Mouse (Mus musculus): ENCODE data around the gene Naga. TPM values are rescaled to one million over a fixed set of nuclear protein-coding genes. Genes with fewer than 3 reads are reported as not detected.

The Naga gene
- polyA plus RNA-seq, 1 experiment from 2014 or later: 33.7 TPM

DNA sequence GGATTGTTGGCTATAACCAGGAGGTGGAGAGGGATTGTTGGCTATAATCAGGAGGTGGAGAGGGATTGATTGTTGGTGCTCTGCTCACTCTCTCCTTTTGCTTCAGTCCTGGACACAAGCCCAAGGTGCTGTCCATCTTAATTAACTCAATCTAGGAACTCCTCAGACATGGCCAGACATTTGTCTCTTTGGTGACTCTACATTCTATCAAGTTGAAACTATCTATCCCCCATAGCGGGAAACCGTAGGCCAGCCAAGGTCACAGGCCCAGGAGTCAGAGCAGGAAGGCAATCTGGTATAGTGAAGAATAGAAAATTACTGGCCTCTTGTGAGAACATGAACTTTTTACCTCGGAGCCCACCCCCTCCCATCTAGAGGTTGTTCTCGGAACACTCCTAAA lies 23.5 kb upstream of the Naga start:
- no peaks in the 10 kb centered on the region for H3K27me3 ChIP-seq (replicated peaks; ENCODE audit: control insufficient read depth, insufficient read depth, low read length)
- DNase-seq (ENCODE audit: low spot score) (peak; percentile 26), ATAC-seq (replicated peaks; ENCODE audit: low FRiP score) (no peak)
- no peak overlapping the region for H3K4me2 ChIP-seq
- no peaks in the 10 kb centered on the region for H3K36me3 ChIP-seq (ENCODE audit: control insufficient read depth, insufficient read depth, low read length)
- H3K4me3 ChIP-seq (ENCODE audit: low read depth, low read length): no peak overlapping the region
- no peak overlapping the region for H3K9ac ChIP-seq (ENCODE audit: low read depth, low read length)
- H3K4me1 ChIP-seq (replicated peaks; ENCODE audit: control insufficient read depth, insufficient read depth, low read length): peaks cover 8% of the 10 kb centered on the region
- H3K9me3 ChIP-seq (ENCODE audit: control insufficient read depth, low read length): no peaks in the 10 kb centered on the region
- WGBS: 92% methylated on average over 3 of the region's 4 CpGs
- no peak overlapping the region for H3K27ac ChIP-seq (ENCODE audit: low read depth, low read length)

DNA sequence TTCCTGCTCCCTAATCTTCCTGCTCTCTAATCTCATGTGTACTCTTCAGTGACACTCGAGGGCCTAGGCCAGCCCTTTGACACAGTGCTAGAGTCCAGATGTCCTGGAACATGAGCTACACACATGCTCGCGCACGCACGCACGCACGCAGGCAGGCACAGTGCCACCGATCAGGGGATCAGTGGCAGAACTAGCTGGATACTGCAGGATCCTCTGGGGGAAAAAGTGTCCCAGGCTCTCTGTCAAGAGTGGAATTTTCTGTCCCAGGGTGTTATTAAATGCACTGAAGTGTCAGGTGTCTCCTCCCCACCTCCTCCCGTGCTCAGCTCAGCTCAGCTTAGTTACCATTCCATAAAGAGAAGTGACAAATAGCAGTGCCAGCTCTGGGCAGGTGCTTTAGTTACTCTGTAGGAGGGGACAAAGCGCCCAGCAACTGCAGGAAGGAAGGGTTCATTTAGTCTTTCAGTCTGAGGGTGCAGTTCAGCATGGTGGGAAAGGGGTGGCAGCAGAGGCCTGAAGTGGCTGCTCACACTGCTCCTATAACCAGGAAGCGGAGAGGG lies 22.8 kb upstream of the Naga start:
- no peak for ATAC-seq (replicated peaks; ENCODE audit: low FRiP score)
- WGBS: 74% methylated on average over 11 of the region's 11 CpGs

DNA sequence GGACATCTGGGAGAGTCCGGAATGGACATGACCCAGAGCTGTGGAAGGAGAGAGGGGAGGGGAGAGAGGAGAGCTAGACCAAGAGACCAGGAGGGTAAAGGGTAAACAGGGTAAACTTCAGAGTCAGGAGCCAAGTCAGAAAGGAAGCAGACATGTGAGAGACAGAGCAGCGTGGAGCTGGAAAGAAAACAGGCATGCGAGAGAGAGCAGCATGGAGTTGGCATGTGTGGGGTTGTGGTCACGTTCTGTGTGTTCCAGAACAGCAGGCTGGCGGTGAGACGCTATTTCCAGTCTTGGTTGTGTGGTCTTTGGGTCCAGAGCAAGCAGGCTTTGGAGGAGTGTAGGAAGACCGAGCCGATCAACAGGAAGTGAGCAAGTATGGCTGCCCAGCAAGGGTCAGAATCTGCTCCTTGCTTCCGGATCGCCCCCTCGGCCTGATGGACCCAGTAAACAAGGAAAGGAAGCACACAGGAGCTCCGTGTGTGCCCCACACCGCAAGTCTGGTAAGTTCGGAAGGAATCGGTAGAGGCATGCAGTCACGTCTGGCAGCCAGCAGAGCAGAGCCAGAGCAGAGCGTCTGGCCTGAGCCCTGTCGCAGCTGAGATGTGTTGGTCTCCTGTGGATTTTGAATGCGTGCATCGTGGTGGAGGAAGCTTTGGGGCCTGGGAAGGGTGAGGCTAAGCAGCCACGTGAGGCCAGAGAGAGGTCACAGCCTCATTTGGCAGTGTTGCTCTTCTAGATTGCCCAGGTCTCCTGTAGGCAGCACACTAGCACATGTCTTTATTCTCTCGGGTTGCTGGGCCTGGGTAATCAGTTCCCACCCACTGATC lies 19.9 kb upstream of the Naga start:
- Histone ChIP-seq H3K36me3 (ENCODE audit: control insufficient read depth, insufficient read depth, low read length) (no peaks in the 10 kb centered on the region), H3K9me3 (ENCODE audit: control insufficient read depth, low read length) (no peaks in the 10 kb centered on the region), H3K9ac (ENCODE audit: low read depth, low read length) (no peak overlapping the region), H3K4me3 (ENCODE audit: low read depth, low read length) (no peak overlapping the region), H3K4me2 (no peak overlapping the region), H3K4me1 (replicated peaks; ENCODE audit: control insufficient read depth, insufficient read depth, low read length) (peaks cover 8% of the 10 kb centered on the region), H3K27me3 (replicated peaks; ENCODE audit: control insufficient read depth, insufficient read depth, low read length) (no peaks in the 10 kb centered on the region), H3K27ac (ENCODE audit: low read depth, low read length) (peak overlapping the region; percentile 17; the same call in 1 of the 2 replicates)
- WGBS: 62% methylated on average over 22 of the region's 22 CpGs
- DNase-seq (ENCODE audit: low spot score): no peak
- no peak for ATAC-seq (replicated peaks; ENCODE audit: low FRiP score)

More for the DNA sequence above, 22.8 kb upstream of the Naga start:
- H3K4me3 ChIP-seq (ENCODE audit: low read depth, low read length): no peak overlapping the region
- no peaks in the 10 kb centered on the region for H3K9me3 ChIP-seq (ENCODE audit: control insufficient read depth, low read length)
- DNase-seq (ENCODE audit: low spot score): no peak
- H3K9ac ChIP-seq (ENCODE audit: low read depth, low read length): no peak overlapping the region
- H3K4me2 ChIP-seq: no peak overlapping the region
- peaks cover 8% of the 10 kb centered on the region for H3K4me1 ChIP-seq (replicated peaks; ENCODE audit: control insufficient read depth, insufficient read depth, low read length)
- H3K27ac ChIP-seq (ENCODE audit: low read depth, low read length): peak overlapping the region; percentile 48
- no peaks in the 10 kb centered on the region for H3K36me3 ChIP-seq (ENCODE audit: control insufficient read depth, insufficient read depth, low read length)
- no peaks in the 10 kb centered on the region for H3K27me3 ChIP-seq (replicated peaks; ENCODE audit: control insufficient read depth, insufficient read depth, low read length)

DNA sequence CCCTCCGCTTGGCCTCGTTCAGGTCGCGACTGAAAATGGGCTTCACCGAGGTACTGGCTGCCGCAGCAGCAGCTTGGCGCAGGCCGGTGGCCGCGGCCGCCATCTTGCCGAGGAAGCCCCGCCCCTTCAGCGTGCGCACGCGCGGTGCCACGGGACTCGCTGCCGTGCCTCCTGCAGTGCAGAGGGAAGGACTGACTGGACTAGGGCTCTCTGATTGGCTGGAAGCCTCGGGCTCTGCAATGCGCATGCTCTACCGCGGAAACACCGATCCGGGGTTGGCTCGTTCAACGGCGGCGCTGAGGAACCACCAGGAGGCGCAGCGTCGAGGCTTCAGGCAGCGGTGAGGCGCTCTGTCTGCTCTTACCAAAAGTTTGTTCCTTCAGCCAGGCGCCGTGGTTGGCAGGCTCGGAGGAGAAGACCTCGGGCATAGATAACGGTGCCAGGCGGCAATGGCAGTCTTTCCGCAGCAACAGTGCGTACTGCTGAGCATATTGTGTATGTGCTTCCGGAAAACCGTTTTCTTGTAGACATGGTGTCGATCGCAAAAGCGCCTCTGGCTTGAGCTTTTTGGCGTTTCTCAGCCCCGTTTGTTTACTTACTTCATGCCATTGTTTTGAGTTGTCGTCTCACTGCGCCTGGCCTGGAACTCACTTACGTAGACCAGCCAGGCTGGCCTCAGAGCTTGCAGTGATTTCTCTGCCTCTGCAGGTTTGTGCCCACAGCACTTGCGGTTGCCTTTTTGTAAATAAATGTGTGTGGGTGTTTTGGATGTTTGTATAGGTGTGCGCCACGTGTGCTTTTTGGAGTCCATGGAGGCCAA lies 15.6 kb upstream of the Naga start, which contains the start of gene Ndufa6:
Gene Ndufa6, minus strand, starts transcription at position 197 of the 820 bp plus-strand sequence.
- Histone ChIP-seq H3K9ac (ENCODE audit: low read depth, low read length) (peak within 1 kb of the TSS; percentile 96), H3K36me3 (ENCODE audit: control insufficient read depth, insufficient read depth, low read length) (peaks cover 6% of the 10 kb centered on the region), H3K4me3 (ENCODE audit: low read depth, low read length) (peak within 1 kb of the TSS; percentile 100), H3K4me2 (peak within 1 kb of the TSS; percentile 95), H3K9me3 (ENCODE audit: control insufficient read depth, low read length) (no peaks in the 10 kb centered on the region), H3K4me1 (replicated peaks; ENCODE audit: control insufficient read depth, insufficient read depth, low read length) (peaks cover 21% of the 10 kb centered on the region), H3K27me3 (replicated peaks; ENCODE audit: control insufficient read depth, insufficient read depth, low read length) (no peaks in the 10 kb centered on the region), H3K27ac (ENCODE audit: low read depth, low read length) (peak within 1 kb of the TSS; percentile 82)
- ATAC-seq (replicated peaks; ENCODE audit: low FRiP score) (peak; percentile 99), DNase-seq (ENCODE audit: low spot score) (peak; percentile 92)
- WGBS: 2% methylated on average over 57 of the region's 57 CpGs

DNA sequence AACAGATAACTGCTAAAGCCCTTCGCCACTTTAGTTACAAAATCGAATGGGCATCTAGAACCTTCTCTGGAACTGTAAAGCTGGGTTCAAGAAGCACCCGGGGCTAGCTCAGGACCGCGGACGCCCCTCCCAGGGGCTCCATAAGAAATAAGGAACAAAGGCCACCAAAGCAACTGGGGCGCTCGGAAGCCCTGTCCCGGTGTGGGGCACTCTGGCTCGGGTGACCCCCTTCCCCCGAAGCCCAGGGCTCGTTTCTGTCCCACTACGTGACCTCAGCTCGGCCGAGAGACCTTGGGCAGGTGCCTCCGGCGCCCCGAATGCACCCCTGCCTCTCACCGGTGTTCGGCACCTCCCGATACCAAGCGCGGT lies 15.0 kb upstream of the Naga start:
- peak overlapping the region; percentile 96 for H3K9ac ChIP-seq (ENCODE audit: low read depth, low read length)
- H3K27ac ChIP-seq (ENCODE audit: low read depth, low read length): peak overlapping the region; percentile 69
- H3K27me3 ChIP-seq (replicated peaks; ENCODE audit: control insufficient read depth, insufficient read depth, low read length): no peaks in the 10 kb centered on the region
- WGBS: under 1% methylated on average over 23 of the region's 23 CpGs
- peaks cover 12% of the 10 kb centered on the region for H3K36me3 ChIP-seq (ENCODE audit: control insufficient read depth, insufficient read depth, low read length)
- H3K9me3 ChIP-seq (ENCODE audit: control insufficient read depth, low read length): no peaks in the 10 kb centered on the region
- DNase-seq (ENCODE audit: low spot score) (no peak), ATAC-seq (replicated peaks; ENCODE audit: low FRiP score) (peak; percentile 24)
- peak overlapping the region; percentile 100 for H3K4me3 ChIP-seq (ENCODE audit: low read depth, low read length)
- H3K4me1 ChIP-seq (replicated peaks; ENCODE audit: control insufficient read depth, insufficient read depth, low read length): peaks cover 26% of the 10 kb centered on the region
- H3K4me2 ChIP-seq: peak overlapping the region; percentile 95

DNA sequence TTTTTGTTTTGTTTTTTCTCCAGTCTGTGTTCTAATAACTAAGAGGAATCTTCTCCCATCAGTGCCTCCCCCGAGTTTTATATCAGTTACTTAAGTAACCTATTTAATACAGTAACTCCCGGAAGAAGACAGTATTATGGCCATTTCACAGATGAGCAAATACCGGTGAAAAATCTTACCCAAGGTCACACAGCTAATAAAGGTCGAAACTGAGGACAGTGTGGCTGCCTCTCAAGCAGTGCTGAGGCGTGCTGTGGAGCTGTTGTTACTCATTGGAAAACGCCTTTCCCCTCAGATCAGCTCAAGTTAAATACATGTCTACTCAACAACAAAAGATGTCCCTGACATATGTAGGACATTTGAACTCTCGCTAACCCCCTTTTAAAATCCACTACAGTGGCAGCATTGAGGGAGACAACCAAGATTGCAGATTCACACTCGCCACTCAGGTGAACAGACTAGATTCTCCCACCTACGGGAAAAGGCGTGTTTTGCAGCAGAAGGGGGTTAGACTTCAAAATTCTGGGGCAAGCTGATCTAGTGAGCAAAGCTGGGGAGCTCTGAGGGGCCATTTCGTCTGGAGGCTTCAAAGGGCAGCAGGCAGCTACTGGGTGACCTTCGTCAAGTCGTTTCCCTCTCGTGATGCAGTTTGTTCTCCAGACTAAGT lies 14.5 kb upstream of the Naga start:
- peak overlapping the region; percentile 95 for H3K4me2 ChIP-seq
- no peak for DNase-seq (ENCODE audit: low spot score)
- peak overlapping the region; percentile 96 for H3K9ac ChIP-seq (ENCODE audit: low read depth, low read length)
- no peak for ATAC-seq (replicated peaks; ENCODE audit: low FRiP score)
- H3K36me3 ChIP-seq (ENCODE audit: control insufficient read depth, insufficient read depth, low read length): peaks cover 16% of the 10 kb centered on the region
- peaks cover 31% of the 10 kb centered on the region for H3K4me1 ChIP-seq (replicated peaks; ENCODE audit: control insufficient read depth, insufficient read depth, low read length)
- WGBS: 22% methylated on average over 14 of the region's 14 CpGs
- peak overlapping the region; percentile 69 for H3K27ac ChIP-seq (ENCODE audit: low read depth, low read length)
- no peaks in the 10 kb centered on the region for H3K27me3 ChIP-seq (replicated peaks; ENCODE audit: control insufficient read depth, insufficient read depth, low read length)
- no peaks in the 10 kb centered on the region for H3K9me3 ChIP-seq (ENCODE audit: control insufficient read depth, low read length)
- H3K4me3 ChIP-seq (ENCODE audit: low read depth, low read length): peak overlapping the region; percentile 100

DNA sequence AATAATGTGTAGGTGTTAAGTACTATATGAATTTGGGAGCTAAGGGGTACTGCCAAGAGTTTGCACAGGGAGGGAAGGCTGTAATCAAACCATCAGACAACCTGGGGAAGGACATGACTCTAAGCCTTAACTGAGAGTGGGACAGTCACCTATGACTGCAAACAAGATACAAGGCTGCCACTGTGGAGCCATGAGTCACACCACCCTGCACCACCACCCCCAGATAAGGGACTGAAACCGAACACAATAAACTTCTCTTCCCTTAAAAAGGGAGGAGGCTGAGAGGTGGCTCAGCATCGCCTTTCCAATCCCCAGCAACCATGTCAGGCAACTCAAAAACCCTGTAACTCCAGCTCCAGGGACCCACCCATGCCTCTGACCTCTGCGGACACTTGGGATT lies 12.8 kb upstream of the Naga start:
- Histone ChIP-seq H3K27ac (ENCODE audit: low read depth, low read length) (peak overlapping the region; percentile 65), H3K27me3 (replicated peaks; ENCODE audit: control insufficient read depth, insufficient read depth, low read length) (no peaks in the 10 kb centered on the region), H3K4me2 (peak overlapping the region; percentile 95), H3K4me1 (replicated peaks; ENCODE audit: control insufficient read depth, insufficient read depth, low read length) (peaks cover 44% of the 10 kb centered on the region), H3K36me3 (ENCODE audit: control insufficient read depth, insufficient read depth, low read length) (peaks cover 18% of the 10 kb centered on the region), H3K4me3 (ENCODE audit: low read depth, low read length) (peak overlapping the region; percentile 31; the same call in 1 of the 2 replicates), H3K9me3 (ENCODE audit: control insufficient read depth, low read length) (no peaks in the 10 kb centered on the region), H3K9ac (ENCODE audit: low read depth, low read length) (peak overlapping the region; percentile 22; the same call in 1 of the 2 replicates)
- WGBS: 57% methylated on average over 3 of the region's 3 CpGs
- peak; percentile 40 for ATAC-seq (replicated peaks; ENCODE audit: low FRiP score)
- no peak for DNase-seq (ENCODE audit: low spot score)

DNA sequence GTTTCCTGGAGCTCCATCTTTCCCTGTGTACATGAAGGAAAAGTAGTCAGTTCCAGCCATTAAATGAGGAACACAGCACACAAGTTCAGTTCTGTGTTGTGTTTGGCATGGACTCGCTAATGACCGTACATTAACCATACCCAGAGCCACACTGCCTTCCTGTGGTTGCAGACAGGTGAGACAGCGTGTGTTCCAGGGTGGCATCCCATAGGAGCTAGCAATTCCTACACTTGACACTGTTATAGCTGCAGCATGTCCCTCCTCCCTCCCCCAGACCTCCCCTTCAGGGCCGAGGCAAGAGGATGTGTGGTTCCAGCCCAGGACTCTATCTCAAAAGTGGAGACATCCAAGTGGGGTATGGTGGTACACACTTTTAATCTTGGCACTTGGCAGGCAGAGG lies 11.6 kb upstream of the Naga start:
- DNase-seq (ENCODE audit: low spot score): no peak
- no peaks in the 10 kb centered on the region for H3K27me3 ChIP-seq (replicated peaks; ENCODE audit: control insufficient read depth, insufficient read depth, low read length)
- no peak overlapping the region for H3K9ac ChIP-seq (ENCODE audit: low read depth, low read length)
- WGBS: 72% methylated on average over 4 of the region's 4 CpGs
- peaks cover 45% of the 10 kb centered on the region for H3K4me1 ChIP-seq (replicated peaks; ENCODE audit: control insufficient read depth, insufficient read depth, low read length)
- ATAC-seq (replicated peaks; ENCODE audit: low FRiP score): no peak
- H3K9me3 ChIP-seq (ENCODE audit: control insufficient read depth, low read length): no peaks in the 10 kb centered on the region
- H3K27ac ChIP-seq (ENCODE audit: low read depth, low read length): peak overlapping the region; percentile 65; the same call in 1 of the 2 replicates
- H3K36me3 ChIP-seq (ENCODE audit: control insufficient read depth, insufficient read depth, low read length): peaks cover 18% of the 10 kb centered on the region
- no peak overlapping the region for H3K4me3 ChIP-seq (ENCODE audit: low read depth, low read length)
- no peak overlapping the region for H3K4me2 ChIP-seq
